Mouse (Mus musculus) testis, adult 2 months (tissue): ENCODE results near the gene Ndufs8. TPM values are rescaled to one million over a fixed set of nuclear protein-coding genes. Genes with fewer than 3 reads are reported as not detected.
A peak's percentile ranks its signal among the peaks of the same experiment; 100 is the strongest.

Source experiments
- H3K27ac ChIP-seq: fragments of 200-500 bp; 2 replicates; pipeline ENCODE4 v1.5.1; 2012; ENCODE audit warnings: low read depth, low read length; ENCODE audit not compliant: control insufficient read depth, insufficient read depth
- H3K27me3 ChIP-seq: fragments of 200-500 bp; 2 replicates; pipeline ENCODE4 v1.6.1; 2012; ENCODE audit warnings: mild to moderate bottlenecking, low read length, moderate library complexity; ENCODE audit not compliant: control insufficient read depth, insufficient read depth
- H3K36me3 ChIP-seq: fragments of 200-500 bp; 2 replicates; pipeline ENCODE4 v1.6.1; 2012; ENCODE audit warnings: mild to moderate bottlenecking, low read length; ENCODE audit not compliant: control insufficient read depth, insufficient read depth
- H3K4me1 ChIP-seq: fragments of 200-500 bp; 2 replicates; pipeline ENCODE4 v1.6.1; 2012; ENCODE audit warnings: low read length; ENCODE audit not compliant: control insufficient read depth, insufficient read depth
- H3K4me3 ChIP-seq: fragments of 200-500 bp; 2 replicates; pipeline ENCODE4 v1.5.1; 2012; ENCODE audit warnings: low read depth, mild to moderate bottlenecking, low read length, moderate library complexity, mixed read lengths; ENCODE audit not compliant: control insufficient read depth
- CTCF ChIP-seq: fragments of 200-500 bp; IDR thresholded peaks from 2 replicates; pipeline ENCODE4 v1.5.1; 2012; ENCODE audit warnings: low read depth, mild to moderate bottlenecking, inconsistent platforms, low read length, moderate library complexity; ENCODE audit not compliant: control insufficient read depth, insufficient read depth, insufficient replicate concordance
- POLR2A ChIP-seq: fragments of 200-500 bp; IDR thresholded peaks from 2 replicates; pipeline ENCODE4 v1.6.1; 2012; ENCODE audit warnings: low read depth, mild to moderate bottlenecking, inconsistent platforms, low read length, moderate library complexity; ENCODE audit not compliant: control insufficient read depth
- polyA plus RNA-seq: library from polyadenylated mRNA; depleted of rRNA; stranded (reverse); fragments of >200 nt; gene quantifications from 2 replicates; pipeline ENCODE4 v1.2.3, GENCODE M21; 2012

Ndufs8 gene
- polyA plus RNA-seq, 1 experiment, result 69.9 TPM

- H3K27ac ChIP-seq, result no peak overlapping the region
- H3K4me1 ChIP-seq, result peaks cover 4% of the 10 kb centered on the region
- H3K27me3 ChIP-seq, result no peaks in the 10 kb centered on the region
- TF ChIP-seq CTCF (no peak), POLR2A (no peak)
- no peaks in the 10 kb centered on the region for H3K36me3 ChIP-seq
- no peak overlapping the region for H3K4me3 ChIP-seq
These were observed 39.5 kb upstream of the Ndufs8 start for GRCm38 (mm10) chr19:3952099-3952498.

- TF ChIP-seq CTCF (no peak), POLR2A (no peak)
- no peak overlapping the region for H3K27ac ChIP-seq
- H3K4me1 ChIP-seq, result peaks cover 4% of the 10 kb centered on the region
- H3K36me3 ChIP-seq, result no peaks in the 10 kb centered on the region
- no peak overlapping the region for H3K4me3 ChIP-seq
- H3K27me3 ChIP-seq, result no peaks in the 10 kb centered on the region
These were observed 38.9 kb upstream of the Ndufs8 start for GRCm38 (mm10) chr19:3951461-3951860.

DNA sequence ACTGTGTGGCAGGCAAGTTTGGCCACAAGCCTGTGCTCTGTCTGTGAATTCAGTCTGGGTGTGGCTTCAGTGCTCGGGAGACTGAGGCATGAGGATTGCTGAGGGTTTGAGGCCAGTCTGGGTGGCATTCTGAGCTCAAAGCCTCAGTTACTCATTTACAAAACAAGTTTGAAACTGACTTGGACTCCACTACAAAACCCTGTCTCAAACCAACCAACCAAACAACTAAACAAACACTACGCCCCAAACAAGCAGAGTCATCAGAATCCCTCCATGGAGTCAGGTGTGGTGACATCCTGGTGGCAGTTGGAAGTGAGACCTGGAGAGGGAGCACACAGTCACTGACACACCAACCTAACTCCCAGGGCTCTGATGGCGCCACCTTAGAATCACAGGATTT, 37.8 kb upstream of the Ndufs8 start:
- no peaks in the 10 kb centered on the region for H3K27me3 ChIP-seq
- TF ChIP-seq CTCF (no peak), POLR2A (no peak)
- no peaks in the 10 kb centered on the region for H3K36me3 ChIP-seq
- no peak overlapping the region for H3K27ac ChIP-seq
- H3K4me1 ChIP-seq, result peaks cover 4% of the 10 kb centered on the region
- H3K4me3 ChIP-seq, result no peak overlapping the region

DNA sequence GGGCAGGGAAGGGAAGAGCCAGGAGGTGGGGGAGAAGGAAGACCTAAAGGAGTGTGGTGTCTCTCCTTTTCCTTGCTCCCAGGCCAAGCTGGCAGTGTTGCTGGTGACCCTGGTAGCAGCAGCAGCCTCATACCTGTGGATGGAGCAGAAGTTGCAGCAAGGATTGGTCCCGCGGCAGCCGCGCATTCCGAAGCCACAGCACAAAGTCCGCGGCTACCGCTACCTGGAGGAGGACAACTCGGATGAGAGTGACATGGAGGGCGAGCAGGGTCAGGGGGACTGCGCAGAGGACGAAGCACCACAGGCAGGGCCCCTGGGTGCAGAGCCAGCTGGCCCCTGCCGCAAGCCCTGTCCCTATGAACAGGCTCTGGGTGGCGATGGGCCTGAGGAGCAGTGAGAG, 36.0 kb upstream of the Ndufs8 start:
- Histone ChIP-seq H3K27ac (no peak overlapping the region), H3K27me3 (no peaks in the 10 kb centered on the region), H3K4me1 (peaks cover 4% of the 10 kb centered on the region), H3K4me3 (no peak overlapping the region), H3K36me3 (no peaks in the 10 kb centered on the region)
- no peak for TF ChIP-seq CTCF
- TF ChIP-seq POLR2A, result no peak

DNA sequence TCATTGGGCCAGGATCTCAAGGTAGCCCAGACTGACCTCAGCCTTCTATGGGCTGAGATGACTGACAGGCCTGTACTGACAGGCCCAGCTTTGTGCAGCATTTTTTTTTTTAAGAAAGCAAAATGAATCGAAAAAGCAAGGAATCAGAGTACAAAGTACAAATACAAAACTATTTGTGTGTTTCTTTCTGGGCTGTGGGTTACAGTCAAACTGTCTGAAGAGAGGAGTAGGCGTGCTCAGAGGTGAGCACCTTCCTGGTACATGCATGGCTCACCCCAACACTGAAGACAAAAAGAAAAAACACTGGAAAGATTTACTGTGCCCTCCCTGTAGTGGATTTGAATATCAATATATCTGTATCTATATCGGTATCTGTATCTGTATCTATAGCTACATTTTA, 35.2 kb upstream of the Ndufs8 start:
- TF ChIP-seq POLR2A (no peak), CTCF (no peak)
- Histone ChIP-seq H3K27me3 (no peaks in the 10 kb centered on the region), H3K36me3 (no peaks in the 10 kb centered on the region), H3K27ac (no peak overlapping the region), H3K4me1 (peaks cover 10% of the 10 kb centered on the region), H3K4me3 (no peak overlapping the region)

DNA sequence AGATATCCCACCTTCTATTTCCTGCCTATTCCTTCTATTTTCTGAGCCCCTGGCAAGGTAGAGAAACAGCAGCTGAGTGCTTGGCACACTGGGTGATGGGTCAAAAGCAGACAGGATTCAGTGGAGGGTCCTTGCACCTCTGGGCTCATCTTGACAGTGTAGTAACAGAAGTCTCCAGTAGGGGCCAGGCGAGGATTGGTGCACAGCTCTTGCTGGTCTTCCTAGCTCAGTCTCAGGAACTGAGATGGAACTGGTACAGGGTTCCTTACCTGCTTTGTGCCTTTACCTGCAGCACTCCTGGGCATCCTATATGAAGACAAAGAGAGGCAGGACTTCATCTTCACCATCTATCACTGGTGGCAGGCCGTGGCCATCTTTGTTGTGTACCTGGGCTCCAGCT, 34.1 kb upstream of the Ndufs8 start:
- no peaks in the 10 kb centered on the region for H3K36me3 ChIP-seq
- peak; percentile 70; the same call in 1 of the 2 replicates for TF ChIP-seq CTCF
- TF ChIP-seq POLR2A, result no peak

DNA sequence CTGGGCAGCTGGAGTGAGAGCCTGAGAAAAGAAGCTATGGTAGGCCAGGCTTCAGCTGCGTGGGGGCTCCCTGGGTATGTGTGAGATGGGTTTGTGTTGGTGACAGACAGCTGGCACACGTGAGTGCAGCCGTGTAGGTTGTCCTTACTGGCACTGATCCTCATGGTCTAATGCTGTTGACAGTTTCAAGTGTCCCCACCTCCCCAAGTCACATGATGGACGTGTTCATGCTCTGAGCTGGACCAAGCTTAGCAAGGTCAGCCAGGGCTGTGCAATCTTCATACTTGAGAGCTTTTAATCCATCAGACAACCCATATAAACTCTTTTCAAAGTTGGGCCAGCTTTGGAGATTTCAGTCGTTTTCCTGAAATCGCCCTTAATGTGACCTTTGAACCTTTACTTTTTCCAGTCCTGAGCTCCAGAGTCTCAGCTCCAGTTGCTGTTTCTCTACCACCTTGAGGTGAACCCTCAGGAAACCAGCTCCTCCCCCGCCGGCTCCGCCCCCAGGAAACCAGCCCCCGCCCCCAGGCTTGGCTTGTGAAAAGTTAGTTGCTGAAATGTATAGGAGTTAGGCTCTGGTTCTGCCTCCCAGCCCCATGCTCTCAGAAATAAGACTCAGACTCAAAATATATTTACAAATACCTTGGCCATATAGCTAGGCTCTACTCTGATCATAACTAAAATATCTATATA, 33.4 kb upstream of the Ndufs8 start:
- Histone ChIP-seq H3K36me3 (no peaks in the 10 kb centered on the region), H3K27ac (no peak overlapping the region), H3K27me3 (no peaks in the 10 kb centered on the region), H3K4me1 (peaks cover 15% of the 10 kb centered on the region), H3K4me3 (no peak overlapping the region)
- TF ChIP-seq CTCF, result no peak
- no peak for TF ChIP-seq POLR2A

More for the DNA sequence above, 34.1 kb upstream of the Ndufs8 start:
- Histone ChIP-seq H3K27me3 (no peaks in the 10 kb centered on the region), H3K4me1 (peaks cover 15% of the 10 kb centered on the region), H3K27ac (no peak overlapping the region), H3K4me3 (no peak overlapping the region)
